Mouse (Mus musculus) lung, embryonic 14.5 days (tissue): ENCODE measurements at regions not wholly inside any gene's neighbourhood (a gene's known extent, or its start where the extent isn't known, plus 50 kb on each side); places are given as distances from the start of the nearest gene placed in this dataset.

ENCODE experiments used
- ATAC-seq: fragments of 200-750 bp; cut with Nextera tagmentation; 2 replicates; pipeline ENCODE4 v1.8.0; 2017; ENCODE audit warnings: mild to moderate bottlenecking, moderate TSS enrichment, moderate library complexity; ENCODE audit not compliant: insufficient read depth
- DNase-seq: peaks from one replicate; pipeline ENCODE4 v3.0.0-alpha.2; 2015
- H3K27ac ChIP-seq: fragments of 300-500 bp; sonication (generic); 2 replicates; pipeline ENCODE4 v1.5.1; 2014; ENCODE audit warnings: low read depth, mild to moderate bottlenecking, moderate library complexity
- H3K27me3 ChIP-seq: fragments of 300-500 bp; sonication (generic); 2 replicates; pipeline ENCODE4 v1.6.1; 2014; ENCODE audit warnings: low read length, control low read depth; ENCODE audit not compliant: insufficient read depth
- H3K36me3 ChIP-seq: fragments of 300-500 bp; sonication (generic); 2 replicates; pipeline ENCODE4 v1.6.1; 2014; ENCODE audit warnings: control low read depth; ENCODE audit not compliant: insufficient read depth
- H3K4me1 ChIP-seq: fragments of 300-500 bp; sonication (generic); 2 replicates; pipeline ENCODE4 v1.6.1; 2014; ENCODE audit warnings: antibody characterized with exemption, control low read depth; ENCODE audit not compliant: insufficient read depth
- H3K4me2 ChIP-seq: fragments of 300-500 bp; sonication (generic); 2 replicates; pipeline ENCODE4 v1.6.1; 2014; ENCODE audit warnings: mild to moderate bottlenecking
- H3K4me3 ChIP-seq: fragments of 300-500 bp; sonication (generic); 2 replicates; pipeline ENCODE4 v1.5.1; 2014; ENCODE audit warnings: low read depth, low read length
- H3K9ac ChIP-seq: fragments of 300-500 bp; sonication (generic); 2 replicates; pipeline ENCODE4 v1.6.1; 2014
- H3K9me3 ChIP-seq: fragments of 300-500 bp; sonication (generic); 2 replicates; pipeline ENCODE4 v1.6.1; 2016; ENCODE audit warnings: low read depth, low read length, control low read depth
- CTCF ChIP-seq: IDR thresholded peaks from 2 replicates; pipeline ENCODE4 v1.5.1; 2016; ENCODE audit warnings: antibody characterized with exemption, low read depth
- WGBS: fragments of 180-500 bp; shearing (Covaris S2); extraction: QIAGEN DNeasy Blood & Tissue Kit; methylation state at CpG from one replicate; pipeline ENCODE4 v1.1.7; 2014; 5-methylcytosine and 5-hydroxymethylcytosine counted together

DNA sequence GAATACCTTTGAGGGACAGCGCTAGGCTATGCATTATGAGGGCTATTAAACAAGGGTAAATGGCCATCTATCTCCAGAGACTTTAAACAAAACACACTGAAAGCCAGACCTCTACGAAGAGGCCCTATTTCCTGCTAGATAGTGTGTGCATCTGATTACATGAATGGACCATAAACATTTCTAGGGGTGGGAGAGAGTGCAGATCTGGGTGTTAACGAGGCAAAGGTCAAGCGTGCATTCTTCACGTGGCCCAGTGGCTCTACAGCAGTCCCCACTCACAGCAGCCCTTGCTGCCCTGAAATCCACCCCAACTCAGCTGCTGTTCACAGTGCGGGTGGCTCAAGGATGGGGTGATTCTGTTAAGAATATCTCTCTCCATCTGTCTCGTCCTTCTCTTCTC is 185.0 kb downstream of the Mtx2 start:
- Histone ChIP-seq H3K36me3 (no peaks in the 10 kb centered on the region), H3K4me3 (no peak overlapping the region), H3K27ac (no peak overlapping the region), H3K4me2 (no peak overlapping the region), H3K4me1 (no peaks in the 10 kb centered on the region), H3K9me3 (no peaks in the 10 kb centered on the region), H3K27me3 (no peaks in the 10 kb centered on the region), H3K9ac (no peak overlapping the region)
- no peak for DNase-seq
- TF ChIP-seq CTCF = no peak
- no peak for ATAC-seq
- 43% methylated on average over 7 of the region's 7 CpGs for WGBS

DNA sequence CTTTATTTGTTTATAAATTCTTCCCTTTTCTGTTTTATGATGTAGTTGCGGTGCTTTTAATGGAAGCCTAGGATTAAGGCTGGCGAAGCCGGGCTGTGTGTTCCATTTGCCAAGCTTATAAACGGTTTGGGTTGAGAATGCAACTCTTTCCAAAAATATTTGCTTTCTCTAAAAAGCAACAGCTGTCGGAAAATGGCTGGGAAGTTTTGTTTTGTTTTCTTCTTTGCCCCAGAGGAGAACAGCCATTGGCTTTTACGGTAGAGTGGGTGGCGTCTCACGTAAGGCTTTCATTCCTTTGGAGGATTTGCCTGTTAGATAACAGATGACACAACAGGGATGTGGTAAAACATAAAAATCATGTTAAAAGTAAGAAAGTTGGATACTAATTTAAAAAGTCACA is 186.4 kb downstream of the Mtx2 start:
- H3K4me3 ChIP-seq = no peak overlapping the region
- no peak overlapping the region for H3K9ac ChIP-seq
- H3K4me1 ChIP-seq = no peaks in the 10 kb centered on the region
- DNase-seq = peak; percentile 57
- H3K27me3 ChIP-seq = no peaks in the 10 kb centered on the region
- no peak for ATAC-seq
- H3K4me2 ChIP-seq = no peak overlapping the region
- no peak for TF ChIP-seq CTCF
- 46% methylated on average over 8 of the region's 8 CpGs for WGBS
- H3K9me3 ChIP-seq = no peaks in the 10 kb centered on the region
- no peak overlapping the region for H3K27ac ChIP-seq
- H3K36me3 ChIP-seq = no peaks in the 10 kb centered on the region

DNA sequence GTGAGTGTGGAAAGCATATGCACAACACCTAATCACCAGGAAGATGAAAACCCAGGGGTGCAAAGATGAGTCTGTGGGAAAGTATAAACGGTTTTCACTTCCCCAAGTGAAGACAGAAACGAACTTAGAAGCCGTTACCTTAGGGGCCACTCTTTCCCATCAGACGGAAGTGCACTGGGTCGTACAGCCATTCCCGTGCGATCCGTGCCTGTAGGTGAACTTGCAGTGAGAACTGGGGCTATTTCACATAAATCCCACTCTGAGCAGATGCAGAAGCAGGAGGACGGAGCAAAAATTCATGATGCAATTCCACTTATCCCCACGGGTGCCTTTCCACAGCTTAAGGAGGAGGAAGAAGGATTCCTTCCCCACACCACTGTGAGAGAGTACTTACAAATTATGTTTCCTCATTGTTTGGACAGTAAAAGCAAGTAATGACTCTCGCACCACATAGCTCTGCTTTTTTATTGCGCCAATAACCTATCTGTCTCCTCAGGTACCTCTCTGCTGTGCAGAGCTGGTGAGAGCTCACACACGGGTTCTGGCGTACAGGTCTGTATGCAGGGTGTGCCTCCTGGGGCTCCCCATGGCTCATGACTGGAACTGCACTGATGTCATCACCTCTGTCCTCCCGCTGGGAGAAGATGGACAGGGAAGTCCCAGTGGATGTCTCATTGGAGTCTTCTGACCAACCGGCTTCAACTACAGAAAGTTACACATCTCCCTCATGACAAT is 189.6 kb downstream of the Mtx2 start:
- no peak for TF ChIP-seq CTCF
- no peak for ATAC-seq
- H3K4me1 ChIP-seq = no peaks in the 10 kb centered on the region
- no peak overlapping the region for H3K27ac ChIP-seq
- no peaks in the 10 kb centered on the region for H3K9me3 ChIP-seq
- no peak for DNase-seq
- WGBS = 68% methylated on average over 16 of the region's 16 CpGs
- H3K4me3 ChIP-seq = no peak overlapping the region
- H3K27me3 ChIP-seq = no peaks in the 10 kb centered on the region
- no peak overlapping the region for H3K4me2 ChIP-seq
- no peak overlapping the region for H3K9ac ChIP-seq
- H3K36me3 ChIP-seq = no peaks in the 10 kb centered on the region

DNA sequence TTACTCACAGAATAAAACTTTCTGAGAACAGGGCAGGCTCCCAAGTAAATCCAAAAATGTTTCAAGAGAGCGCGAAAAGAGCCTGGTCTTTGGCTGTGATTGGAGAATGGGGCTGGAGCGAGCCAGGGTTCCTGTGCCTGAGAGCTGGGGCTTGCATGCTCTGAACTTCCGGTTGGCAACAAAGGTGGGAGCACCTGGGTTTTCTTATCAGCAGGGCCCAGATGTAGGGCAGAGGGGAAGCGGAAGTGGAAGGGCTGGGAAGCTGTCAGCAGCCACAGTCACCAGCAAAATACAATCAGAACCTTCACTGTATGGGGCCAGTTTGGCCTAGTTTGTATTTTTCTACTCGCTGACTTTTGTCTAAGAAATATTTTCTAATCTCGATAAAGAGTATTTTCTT is 193.9 kb downstream of the Mtx2 start:
- ATAC-seq = no peak
- 59% methylated on average over 7 of the region's 7 CpGs for WGBS
- H3K4me1 ChIP-seq = no peaks in the 10 kb centered on the region

DNA sequence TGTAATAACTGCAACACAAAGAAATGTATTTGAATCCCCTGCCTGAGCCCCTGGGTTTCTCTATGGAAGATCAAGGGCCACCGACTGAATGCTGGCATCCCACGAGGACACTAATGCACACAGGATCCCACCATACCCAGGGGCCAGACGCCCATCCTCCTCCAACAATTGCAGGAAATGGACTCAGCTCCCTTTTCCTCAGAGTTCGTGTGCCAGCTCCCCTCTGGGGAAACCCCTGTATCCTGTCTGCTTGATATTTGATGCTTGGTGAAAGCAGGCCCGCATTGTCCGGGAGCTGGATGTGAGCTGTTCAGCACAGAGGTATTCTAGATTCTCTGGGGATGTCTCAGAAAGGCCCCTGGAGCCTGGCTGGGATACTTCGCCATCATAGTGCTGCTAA is 196.0 kb downstream of the Mtx2 start:
- no peak overlapping the region for H3K4me2 ChIP-seq
- WGBS = 40% methylated on average over 7 of the region's 7 CpGs
- ATAC-seq (peak; percentile 62; the same call in 1 of the 2 replicates), DNase-seq (peak; percentile 62)
- H3K4me1 ChIP-seq = no peaks in the 10 kb centered on the region
- H3K27ac ChIP-seq = no peak overlapping the region
- H3K36me3 ChIP-seq = no peaks in the 10 kb centered on the region
- TF ChIP-seq CTCF = no peak
- no peak overlapping the region for H3K9ac ChIP-seq
- no peaks in the 10 kb centered on the region for H3K9me3 ChIP-seq
- H3K27me3 ChIP-seq = no peaks in the 10 kb centered on the region
- no peak overlapping the region for H3K4me3 ChIP-seq

More for the DNA sequence above, 193.9 kb downstream of the Mtx2 start:
- H3K27me3 ChIP-seq = no peaks in the 10 kb centered on the region
- no peak for TF ChIP-seq CTCF
- H3K4me2 ChIP-seq = no peak overlapping the region
- H3K4me3 ChIP-seq = no peak overlapping the region
- DNase-seq = no peak
- H3K27ac ChIP-seq = no peak overlapping the region; the same call in 1 of the 2 replicates
- H3K36me3 ChIP-seq = no peaks in the 10 kb centered on the region
- H3K9ac ChIP-seq = no peak overlapping the region
- H3K9me3 ChIP-seq = no peaks in the 10 kb centered on the region

DNA sequence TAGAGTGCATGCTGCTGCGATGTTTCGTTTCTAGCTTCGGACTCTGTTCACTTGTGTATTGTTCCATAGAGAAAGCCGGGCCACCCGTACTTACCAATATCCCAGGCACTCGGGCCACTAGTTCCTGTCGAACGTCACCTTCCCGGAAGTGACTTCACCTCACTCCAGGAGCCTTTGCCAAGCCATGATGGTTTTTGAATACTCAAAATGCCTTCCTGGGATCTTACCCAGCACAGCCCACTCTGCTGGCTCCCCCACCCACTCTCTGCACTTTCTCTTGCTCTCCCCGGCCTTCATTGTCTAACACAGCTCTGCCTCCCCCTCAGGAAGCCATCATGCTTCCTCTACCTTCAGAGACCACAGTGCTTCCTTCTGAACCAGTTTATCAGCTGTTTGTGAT is 202.5 kb downstream of the Mtx2 start:
- Histone ChIP-seq H3K4me1 (no peaks in the 10 kb centered on the region; the same call in 1 of the 2 replicates), H3K27me3 (0 out of 2 replicates have a peak, but pooled peaks cover 4% of the 10 kb centered on the region), H3K4me2 (no peak overlapping the region), H3K9me3 (no peaks in the 10 kb centered on the region), H3K36me3 (no peaks in the 10 kb centered on the region), H3K27ac (no peak overlapping the region), H3K4me3 (no peak overlapping the region), H3K9ac (no peak overlapping the region)
- ATAC-seq (no peak), DNase-seq (no peak)
- no peak for TF ChIP-seq CTCF
- 73% methylated on average over 10 of the region's 10 CpGs for WGBS

DNA sequence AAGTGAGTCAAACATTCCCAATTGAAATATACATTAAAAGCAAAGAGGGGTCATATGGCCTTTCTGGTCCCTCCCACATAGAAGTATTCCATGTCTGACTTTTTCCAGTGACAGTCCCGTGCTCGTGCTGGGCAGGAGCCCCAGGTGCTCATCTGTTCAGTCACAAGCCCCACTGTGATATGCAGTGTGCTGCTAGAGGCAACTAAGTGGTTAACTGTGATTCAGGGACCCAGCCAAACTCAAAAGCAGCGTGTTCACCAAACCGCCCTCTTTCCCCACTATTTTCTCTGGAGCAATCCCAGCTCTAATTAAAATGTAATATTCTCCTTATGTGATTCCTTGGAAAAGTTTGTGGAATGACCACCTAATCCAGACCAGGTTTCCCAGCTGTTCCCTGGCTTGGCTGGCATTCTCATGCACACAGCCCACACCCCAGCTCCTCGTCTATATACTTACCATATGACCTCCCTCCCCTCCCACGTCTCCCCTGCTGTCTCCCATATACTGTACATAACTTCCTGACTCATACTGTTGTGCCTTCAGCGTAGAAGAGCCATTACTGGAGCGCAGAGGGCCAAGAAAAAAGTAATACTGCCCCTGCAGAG is 203.6 kb downstream of the Mtx2 start:
- Histone ChIP-seq H3K4me2 (no peak overlapping the region), H3K9ac (no peak overlapping the region), H3K36me3 (no peaks in the 10 kb centered on the region), H3K27ac (no peak overlapping the region), H3K9me3 (no peaks in the 10 kb centered on the region), H3K27me3 (0 out of 2 replicates have a peak, but pooled peaks cover 4% of the 10 kb centered on the region), H3K4me1 (no peaks in the 10 kb centered on the region; the same call in 1 of the 2 replicates), H3K4me3 (no peak overlapping the region)
- 35% methylated on average over 8 of the region's 8 CpGs for WGBS
- no peak for TF ChIP-seq CTCF
- ATAC-seq (no peak), DNase-seq (no peak)
